Comparison of ENCODE assay signal across 9 mouse cellular contexts in genomic region chr13:68998558-68998917, GRCm38 (mm10). TPM values are rescaled to one million over a fixed set of nuclear protein-coding genes. Genes with fewer than 3 reads are reported as not detected.
DNase-seq lines count a peak whose midpoint lies in the region; ATAC-seq lines count a peak whose summit lies in the region.
"Had no signal": no experiment of that assay in that cellular context is flagged by ENCODE, and none has a peak within 500 bp of the region (broad histone marks: within the 10 kb centered on the region; RNA-seq: fewer than 3 reads in every experiment).

No protein-coding gene starts in this region.

- H3K27me3 ChIP-seq in kidney, embryonic 15.5 days = peaks cover 23% of the 10 kb centered on the region
- peaks cover 9% of the 10 kb centered on the region for H3K27me3 ChIP-seq in hindbrain, embryonic 11.5 days (ENCODE audit: control insufficient read depth, insufficient read depth, low read length)
- H3K27me3 ChIP-seq in lung, embryonic 16.5 days (ENCODE audit: control insufficient read depth, insufficient read depth, low read depth, low read length) = peaks cover 12% of the 10 kb centered on the region
- no peaks in the 10 kb centered on the region for H3K27me3 ChIP-seq in stomach, embryonic 14.5 days (ENCODE audit: control insufficient read depth, insufficient read depth, low read length)

- under 1% methylated on average over 17 of the region's 17 CpGs for WGBS in kidney, embryonic 15.5 days
- under 1% methylated on average over 17 of the region's 17 CpGs for WGBS in hindbrain, embryonic 11.5 days
- WGBS in lung, embryonic 16.5 days = under 1% methylated on average over 17 of the region's 17 CpGs
- WGBS in stomach, embryonic 14.5 days = under 1% methylated on average over 17 of the region's 17 CpGs

- H3K27ac ChIP-seq in kidney, embryonic 15.5 days = peak overlapping the region; percentile 76
- no peak overlapping the region for H3K27ac ChIP-seq in hindbrain, embryonic 11.5 days (ENCODE audit: low read depth, low read length)
- peak overlapping the region; percentile 88 for H3K27ac ChIP-seq in lung, embryonic 16.5 days (ENCODE audit: low read length)
- 0 out of 2 replicates have a peak overlapping the region, but pooled peaks have one; percentile 2 for H3K27ac ChIP-seq in stomach, embryonic 14.5 days (ENCODE audit: low read length)

- H3K4me1 ChIP-seq in kidney, embryonic 15.5 days = peaks cover 25% of the 10 kb centered on the region
- H3K4me1 ChIP-seq in hindbrain, embryonic 11.5 days (replicated peaks; ENCODE audit: control insufficient read depth, insufficient read depth, low read length) = 0 out of 2 replicates have a peak, but pooled peaks cover 2% of the 10 kb centered on the region
- H3K4me1 ChIP-seq in lung, embryonic 16.5 days (replicated peaks; ENCODE audit: control insufficient read depth, insufficient read depth, low read length) = no peaks in the 10 kb centered on the region; the same call in 1 of the 2 replicates
- 0 out of 2 replicates have a peak, but pooled peaks cover 8% of the 10 kb centered on the region for H3K4me1 ChIP-seq in stomach, embryonic 14.5 days (ENCODE audit: control insufficient read depth, insufficient read depth, low read length)

- peak overlapping the region; percentile 89 for H3K4me2 ChIP-seq in kidney, embryonic 15.5 days
- H3K4me2 ChIP-seq in hindbrain, embryonic 11.5 days (replicated peaks; ENCODE audit: low read depth, low read length) = peak overlapping the region; percentile 76
- H3K4me2 ChIP-seq in lung, embryonic 16.5 days (ENCODE audit: low read depth, low read length) = peak overlapping the region; percentile 74
- peak overlapping the region; percentile 92 for H3K4me2 ChIP-seq in stomach, embryonic 14.5 days (replicated peaks; ENCODE audit: low read depth, low read length)

- no peaks in the 10 kb centered on the region for H3K36me3 ChIP-seq in kidney, embryonic 15.5 days
- no peaks in the 10 kb centered on the region for H3K36me3 ChIP-seq in hindbrain, embryonic 11.5 days (ENCODE audit: control insufficient read depth, insufficient read depth, low read length)
- H3K36me3 ChIP-seq in lung, embryonic 16.5 days (ENCODE audit: control insufficient read depth, insufficient read depth, low read length) = no peaks in the 10 kb centered on the region
- H3K36me3 ChIP-seq in stomach, embryonic 14.5 days (ENCODE audit: control insufficient read depth, insufficient read depth, low read length) = no peaks in the 10 kb centered on the region

- no peaks in the 10 kb centered on the region for H3K9me3 ChIP-seq in kidney, embryonic 15.5 days (replicated peaks)
- H3K9me3 ChIP-seq in hindbrain, embryonic 11.5 days (ENCODE audit: control insufficient read depth, low read length) = no peaks in the 10 kb centered on the region
- no peaks in the 10 kb centered on the region for H3K9me3 ChIP-seq in lung, embryonic 16.5 days (ENCODE audit: control insufficient read depth, low read length)
- no peaks in the 10 kb centered on the region for H3K9me3 ChIP-seq in stomach, embryonic 14.5 days (ENCODE audit: control insufficient read depth, low read depth, low read length)

- peak overlapping the region; percentile 62 for H3K9ac ChIP-seq in kidney, embryonic 15.5 days
- peak overlapping the region; percentile 72 for H3K9ac ChIP-seq in hindbrain, embryonic 11.5 days (ENCODE audit: low read depth, low read length)
- peak overlapping the region; percentile 84 for H3K9ac ChIP-seq in lung, embryonic 16.5 days (ENCODE audit: low read length)
- peak overlapping the region; percentile 68 for H3K9ac ChIP-seq in stomach, embryonic 14.5 days (replicated peaks; ENCODE audit: low read depth, low read length)

- no peak for DNase-seq in kidney, adult 11 months
- DNase-seq in embryo, embryonic 11.5 days (ENCODE audit: low read depth, low spot score) = peak; percentile 3
- no peak for DNase-seq in hindbrain, embryonic 11.5 days (ENCODE audit: low spot score)
- no peak for DNase-seq in kidney, adult 9 months

- peak; percentile 15 for ATAC-seq in kidney, embryonic 15.5 days (replicated peaks; ENCODE audit: low FRiP score)
- ATAC-seq in hindbrain, embryonic 11.5 days (ENCODE audit: low FRiP score) = peak; percentile 49
- peak; percentile 28 for ATAC-seq in lung, embryonic 16.5 days (ENCODE audit: low read depth)
- ATAC-seq in stomach, embryonic 14.5 days (ENCODE audit: insufficient number of reproducible peaks, insufficient read depth, low FRiP score, low read depth) = no peak
- no peak for ATAC-seq in monocyte, adult 5-6 weeks (replicated peaks; ENCODE audit: insufficient number of reproducible peaks, low FRiP score, low TSS enrichment, poor library complexity, severe bottlenecking)

- peak overlapping the region; percentile 73 for H3K4me3 ChIP-seq in kidney, embryonic 15.5 days (replicated peaks)
- H3K4me3 ChIP-seq in hindbrain, embryonic 11.5 days (ENCODE audit: low read depth, low read length) = peak overlapping the region; percentile 57
- H3K4me3 ChIP-seq in lung, embryonic 16.5 days (ENCODE audit: low read length) = peak overlapping the region; percentile 73
- peak overlapping the region; percentile 61 for H3K4me3 ChIP-seq in stomach, embryonic 14.5 days (ENCODE audit: low read depth, low read length)

RNA-seq across cellular contexts. Expression of gene Adcy2, which starts 0.8 kb away (rescaled TPM):
- polyA plus RNA-seq in kidney, embryonic 15.5 days (2015; fragmentation: Nextera tagmentation; extraction: Ambion mirVana) = 5.5 and 6.5 TPM in 2 replicates
- 2.9 and 3.3 TPM in 2 replicates for polyA plus RNA-seq in hindbrain, embryonic 11.5 days (2014; fragmentation: Nextera tagmentation; extraction: Ambion mirVana)
- polyA plus RNA-seq in lung, embryonic 16.5 days (2015; fragmentation: Nextera tagmentation; extraction: Ambion mirVana) = 9.1 and 12.2 TPM in 2 replicates
- 4.7 and 5.0 TPM in 2 replicates for polyA plus RNA-seq in stomach, embryonic 14.5 days (2014; fragmentation: Nextera tagmentation; extraction: Ambion mirVana)
- total RNA-seq in monocyte, adult 5-6 weeks (2017) = not detected in 3 replicates
- total RNA-seq: hematopoietic stem cell, adult 5-6 weeks had no signal

Comparison
In these comparisons a context has a peak if more than half of its experiments do, and no peak if none do; other contexts are left out.
1. ATAC-seq: peak in kidney, embryonic 15.5 days (single experiment), hindbrain, embryonic 11.5 days (single experiment) and lung, embryonic 16.5 days (single experiment); none in stomach, embryonic 14.5 days (single experiment) and monocyte, adult 5-6 weeks (single experiment).
2. Peak in every context shown above with its lines, with median percentiles within 50 percentile points of each other: H3K4me2 ChIP-seq, H3K4me3 ChIP-seq and H3K9ac ChIP-seq.